Mouse (Mus musculus): ENCODE measurements around the gene Leng9. TPM values are rescaled to one million over a fixed set of nuclear protein-coding genes. Genes with fewer than 3 reads are reported as not detected.

The Leng9 gene
- total RNA-seq, 2 experiments from 2014 or later = 2.1 to 2.3 TPM

DNA sequence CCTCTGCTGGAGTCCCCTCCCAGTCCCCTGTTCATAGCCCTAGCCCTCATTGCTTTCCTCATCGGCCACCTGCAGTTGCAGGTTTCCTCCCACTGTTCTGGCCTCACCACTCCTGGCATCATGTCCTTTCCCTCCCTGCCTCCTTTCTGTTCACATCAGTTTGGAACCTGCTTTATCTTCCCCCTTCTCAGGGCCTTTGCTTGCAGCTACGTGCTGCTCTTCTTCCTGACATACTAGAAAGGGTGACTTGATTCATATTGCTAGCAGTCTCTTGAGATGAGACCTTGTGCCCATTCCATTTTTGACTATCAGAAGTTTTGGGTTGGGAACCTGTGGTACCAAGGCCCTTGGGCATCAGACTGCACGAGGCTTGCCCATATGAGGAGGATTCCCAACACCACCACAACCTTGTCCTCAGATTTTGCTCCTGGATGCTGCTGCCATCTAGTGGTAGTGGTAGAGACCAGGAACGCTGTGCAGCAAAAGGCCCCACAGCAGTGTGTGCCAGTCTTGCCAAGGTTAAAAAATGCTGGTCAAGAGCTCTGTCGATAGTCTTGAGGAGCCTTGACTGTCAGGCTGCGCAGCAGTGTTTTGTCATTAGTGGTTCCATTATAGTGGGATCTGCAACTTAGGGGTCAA is 4.5 kb downstream of the Leng9 start:
- intact Hi-C loops (cut with DNase I; ENCODE audit: low total_unique reads) = no loop called here
- DNase-seq = peak; percentile 42

- DNase-seq = no peak
- intact Hi-C loops (cut with DNase I; ENCODE audit: low total_unique reads) = no loop called here
Measured at GRCm38 (mm10) chr7:4144766-4145551, 5.2 kb downstream of the Leng9 start.

- intact Hi-C loops (cut with DNase I; ENCODE audit: low total_unique reads) = no loop called here
- no peak for DNase-seq
Measured at GRCm38 (mm10) chr7:4144046-4144445, 6.1 kb downstream of the Leng9 start.

DNA sequence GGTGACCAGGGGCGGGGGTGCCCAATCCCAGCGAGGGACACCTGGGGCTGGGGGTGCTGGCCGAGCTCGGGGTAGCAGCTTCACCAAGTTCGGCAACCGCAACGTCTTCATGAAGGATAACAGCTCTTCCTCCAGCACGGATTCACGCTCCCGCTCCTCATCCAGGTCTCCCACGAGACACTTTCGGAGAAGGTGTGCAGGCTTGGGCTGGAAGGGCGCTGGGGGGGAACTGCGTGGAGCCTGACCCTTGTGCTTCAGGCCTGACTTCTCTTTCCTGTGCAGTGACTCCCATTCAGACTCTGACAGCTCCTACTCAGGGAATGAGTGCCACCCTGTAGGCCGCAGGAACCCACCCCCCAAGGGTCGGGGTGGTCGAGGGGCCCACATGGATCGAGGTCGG is 6.7 kb downstream of the Leng9 start:
- no peak for DNase-seq
- intact Hi-C loops (cut with DNase I; ENCODE audit: low total_unique reads) = no loop called here

GRCm38 (mm10) chr7:4142796-4143445 is 7.3 kb downstream of the Leng9 start:
- intact Hi-C loops (cut with DNase I; ENCODE audit: low total_unique reads) = no loop called here

GRCm38 (mm10) chr7:4141648-4142325 is 8.4 kb downstream of the Leng9 start:
- intact Hi-C loops (cut with DNase I; ENCODE audit: low total_unique reads) = no loop called here
- no peak for DNase-seq

More at GRCm38 (mm10) chr7:4142796-4143445, 7.3 kb downstream of the Leng9 start:
- no peak for DNase-seq

DNA sequence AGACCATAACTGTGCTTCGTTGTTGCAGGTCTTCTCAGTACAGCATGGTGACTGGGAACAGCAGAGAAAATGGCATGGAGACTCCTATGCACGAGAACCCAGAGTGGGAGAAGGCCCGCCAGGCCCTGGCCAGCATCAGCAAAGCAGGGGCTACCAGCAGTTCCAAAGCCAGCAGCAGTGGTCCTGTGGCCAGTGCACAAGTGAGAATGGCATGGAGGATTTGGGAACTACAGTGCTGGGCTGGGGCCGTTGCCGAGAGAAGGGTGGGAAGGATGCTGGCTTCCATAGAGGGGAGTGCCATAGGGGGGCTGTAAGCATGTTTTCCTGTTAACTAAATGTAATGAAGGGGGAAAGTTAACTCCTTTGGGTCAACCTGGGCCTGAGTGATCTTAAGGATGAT is 10.8 kb downstream of the Leng9 start:
- intact Hi-C loops (cut with DNase I; ENCODE audit: low total_unique reads) = loop anchor here (10.0 kb wide), 1 partner anchor 285 kb away; no protein-coding TSS in a partner anchor

GRCm38 (mm10) chr7:4138671-4139070 is 11.5 kb downstream of the Leng9 start:
- intact Hi-C loops (cut with DNase I; ENCODE audit: low total_unique reads) = loop anchor here (10.0 kb wide), 1 partner anchor 286 kb away; no protein-coding TSS in a partner anchor
- no peak for DNase-seq

More for the DNA sequence above, 10.8 kb downstream of the Leng9 start:
- no peak for DNase-seq

GRCm38 (mm10) chr7:4138181-4138580 is 12.0 kb downstream of the Leng9 start:
- DNase-seq = no peak
- intact Hi-C loops (cut with DNase I; ENCODE audit: low total_unique reads) = loop anchor here (10.0 kb wide), 1 partner anchor 287 kb away; no protein-coding TSS in a partner anchor

DNA sequence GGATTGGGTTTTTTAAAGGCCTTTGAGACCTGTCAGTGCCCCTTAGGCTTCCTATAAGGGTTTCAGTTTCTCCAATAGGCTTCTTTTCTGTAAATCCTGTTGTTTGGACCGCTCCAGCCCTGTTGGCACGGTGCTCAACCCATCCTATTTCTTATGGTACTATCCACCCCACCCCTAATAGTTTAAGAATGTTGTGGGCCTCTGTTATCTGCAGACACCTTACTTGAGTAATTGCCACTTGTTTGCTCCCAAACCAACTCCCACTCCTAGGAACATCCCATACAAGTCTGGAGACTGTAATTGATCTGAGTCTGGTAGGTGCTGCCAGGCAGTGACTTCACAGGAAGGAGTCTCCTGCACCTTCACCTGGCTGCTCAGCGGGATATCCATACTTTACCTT is 12.4 kb downstream of the Leng9 start:
- no peak for DNase-seq
- intact Hi-C loops (cut with DNase I; ENCODE audit: low total_unique reads) = loop anchor here (10.0 kb wide), 1 partner anchor 287 kb away; no protein-coding TSS in a partner anchor

- DNase-seq = peak; percentile 99
- intact Hi-C loops (cut with DNase I; ENCODE audit: low total_unique reads) = loop anchor here (10.0 kb wide), 1 partner anchor 288 kb away; no protein-coding TSS in a partner anchor
Measured at GRCm38 (mm10) chr7:4136771-4137531, 13.2 kb downstream of the Leng9 start, which contains the start of gene Leng8. Leng8 (plus strand) TSS chr7:4137039.

- intact Hi-C loops (cut with DNase I; ENCODE audit: low total_unique reads) = loop anchor here (10.0 kb wide), 1 partner anchor 288 kb away; no protein-coding TSS in a partner anchor
- DNase-seq = no peak
Measured at GRCm38 (mm10) chr7:4136404-4136770, 13.8 kb downstream of the Leng9 start.

DNA sequence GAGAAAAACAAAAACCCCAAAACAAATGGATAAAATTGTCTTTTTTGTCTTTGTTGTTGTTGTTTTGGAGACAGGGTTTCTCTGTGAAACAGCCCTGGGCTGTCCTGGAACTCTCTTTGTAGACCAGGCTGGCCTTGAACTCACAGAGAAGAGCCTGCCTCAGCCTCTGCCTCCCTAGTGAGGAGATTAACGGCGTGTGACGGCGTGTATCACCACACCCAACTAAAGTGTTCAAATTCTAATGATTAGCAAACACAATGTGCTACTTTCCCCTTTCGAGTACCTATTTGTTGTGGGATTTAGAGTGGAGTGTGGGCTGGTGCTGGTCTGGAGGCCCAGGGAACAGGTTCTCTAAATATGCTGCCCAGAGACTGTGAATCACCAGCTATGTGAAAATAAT is 15.3 kb downstream of the Leng9 start:
- intact Hi-C loops (cut with DNase I; ENCODE audit: low total_unique reads) = loop anchor here (10.0 kb wide), 1 partner anchor 290 kb away; no protein-coding TSS in a partner anchor
- DNase-seq = no peak

DNA sequence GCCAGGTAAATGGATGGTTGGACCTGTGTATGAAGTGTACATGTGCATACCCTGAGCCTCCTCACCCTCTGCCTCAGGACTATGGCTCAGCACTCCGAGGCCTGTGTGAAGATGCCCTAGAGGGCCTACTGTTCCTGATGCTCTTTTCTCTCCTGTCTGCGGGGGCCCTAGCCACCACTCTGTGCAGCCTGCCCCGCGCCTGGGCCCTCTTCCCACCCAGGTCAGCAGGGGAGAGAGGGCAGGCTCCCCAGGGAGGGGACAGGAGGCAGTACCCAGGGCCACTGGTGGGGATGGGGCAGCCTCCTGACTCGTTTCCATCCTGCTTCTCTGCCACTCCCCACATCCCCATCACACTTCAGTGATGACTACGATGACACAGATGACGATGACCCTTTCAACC is 17.2 kb downstream of the Leng9 start:
- intact Hi-C loops (cut with DNase I; ENCODE audit: low total_unique reads) = loop anchor here (10.0 kb wide), 1 partner anchor 292 kb away; no protein-coding TSS in a partner anchor

GRCm38 (mm10) chr7:4132581-4132980 is 17.6 kb downstream of the Leng9 start:
- DNase-seq = no peak
- intact Hi-C loops (cut with DNase I; ENCODE audit: low total_unique reads) = loop anchor here (10.0 kb wide), 1 partner anchor 292 kb away; no protein-coding TSS in a partner anchor

More for the DNA sequence above, 17.2 kb downstream of the Leng9 start:
- DNase-seq = no peak

DNA sequence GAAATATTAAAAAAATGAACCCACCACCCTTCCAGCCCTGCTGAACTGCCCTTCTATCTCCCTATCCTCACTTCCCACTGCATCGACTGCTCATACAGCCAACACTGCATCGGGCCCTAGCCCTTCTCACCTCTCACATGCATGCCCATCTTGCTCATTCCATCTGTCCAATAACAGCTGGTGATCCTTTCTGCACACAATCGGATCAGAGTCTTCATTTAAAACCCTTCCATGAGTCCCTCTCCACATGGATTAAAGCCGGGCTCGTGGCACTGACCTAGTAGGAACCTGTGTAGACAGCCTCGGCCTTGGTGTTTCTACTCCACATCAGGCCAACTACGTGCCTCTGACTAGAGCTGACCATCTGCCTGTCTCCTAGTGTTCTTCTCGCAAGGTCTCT is 18.2 kb downstream of the Leng9 start:
- intact Hi-C loops (cut with DNase I; ENCODE audit: low total_unique reads) = loop anchor here (10.0 kb wide), 1 partner anchor 293 kb away; no protein-coding TSS in a partner anchor
- no peak for DNase-seq

- peak; percentile 80 for DNase-seq
- intact Hi-C loops (cut with DNase I; ENCODE audit: low total_unique reads) = loop anchor here (10.0 kb wide), 1 partner anchor 294 kb away; no protein-coding TSS in a partner anchor
Measured at GRCm38 (mm10) chr7:4130686-4131452, 19.3 kb downstream of the Leng9 start.

GRCm38 (mm10) chr7:4128860-4129259 is 21.3 kb downstream of the Leng9 start:
- peak; percentile 70 for DNase-seq
- intact Hi-C loops (cut with DNase I; ENCODE audit: low total_unique reads) = no loop called here

All from gastrocnemius, postnatal 14 days (tissue).